Mouse (Mus musculus) inflammation-experienced regulatory T-cells, adult 16 weeks (primary cell): ENCODE results near the gene Pmpcb. TPM values are rescaled to one million over a fixed set of nuclear protein-coding genes. Genes with fewer than 3 reads are reported as not detected.

Experiments
- polyA plus RNA-seq: library from polyadenylated mRNA; unstranded; fragments of 100-300 nt; shearing (Covaris generic); gene quantifications from one replicate; pipeline ENCODE4 v1.2.1, GENCODE M21; 2017

Gene Pmpcb
- 60.6 TPM for polyA plus RNA-seq

DNA sequence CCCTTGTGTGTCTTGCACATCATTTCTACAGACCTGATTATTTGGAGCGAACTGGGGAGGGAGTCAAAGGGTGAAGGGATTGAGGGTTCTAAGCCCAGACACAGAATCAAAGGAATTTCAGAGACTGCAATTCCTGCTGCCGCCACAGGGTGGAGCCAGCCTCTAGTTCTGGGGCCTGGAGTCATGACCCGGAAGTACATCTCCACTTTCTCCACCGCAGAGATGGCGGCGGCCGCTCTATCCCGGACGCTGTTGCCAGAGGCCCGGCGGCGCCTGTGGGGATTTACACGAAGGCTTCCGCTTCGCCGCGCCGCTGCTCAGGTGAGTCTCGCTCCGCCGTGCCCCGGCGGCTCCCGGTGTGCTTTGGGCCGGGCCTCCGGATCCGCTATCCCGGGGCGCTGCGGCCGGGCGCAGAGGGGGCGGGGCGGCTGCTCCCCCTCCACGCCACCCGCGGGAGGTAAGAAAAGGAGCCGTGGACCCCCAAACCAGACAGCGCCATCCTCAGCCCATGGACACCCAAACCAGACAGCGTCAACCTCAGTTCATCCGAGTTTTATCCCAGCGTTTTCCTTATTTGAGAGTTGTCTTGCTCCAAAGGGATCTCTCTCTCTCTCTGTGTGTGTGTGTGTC is at the start of gene Pmpcb:
TSS of gene Pmpcb (plus strand) at position 186 of the 630 bp plus-strand sequence.

DNA sequence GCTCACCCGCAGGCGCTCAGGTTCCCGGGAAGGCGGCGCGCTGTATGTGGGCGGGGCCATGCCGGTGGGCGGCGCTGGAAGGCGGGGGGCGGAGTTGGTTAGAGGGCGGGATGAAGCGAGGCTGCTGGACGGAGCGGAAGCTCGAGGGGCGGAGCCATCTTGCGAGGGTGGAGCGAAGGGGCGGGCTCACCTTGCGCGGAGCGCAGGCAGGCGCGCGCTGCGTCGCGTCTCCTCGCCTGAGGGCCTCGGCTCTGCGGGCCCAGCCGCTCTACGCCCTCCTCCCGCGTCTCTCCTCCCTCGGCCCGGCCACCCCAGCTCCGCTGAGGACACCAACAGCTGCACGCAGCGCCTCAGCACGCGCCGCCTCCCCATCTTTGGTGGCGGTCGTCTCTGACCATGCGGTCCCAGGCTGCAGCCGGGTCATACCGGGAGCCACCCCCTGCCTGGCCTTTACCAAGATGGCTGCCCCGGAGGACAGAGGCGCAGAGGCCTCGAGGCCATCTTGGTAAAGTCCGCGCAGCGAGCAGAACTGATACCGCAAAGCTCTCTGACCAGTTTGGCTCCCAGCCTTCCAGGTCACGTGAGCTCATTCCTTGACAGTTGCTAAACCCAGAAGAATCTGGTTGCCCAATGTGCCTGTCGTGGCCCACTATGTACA is 35.5 kb upstream of the Pmpcb start, which contains the start of gene Napepld:
TSS of gene Napepld (minus strand) at position 46 of the 658 bp plus-strand sequence.

DNA sequence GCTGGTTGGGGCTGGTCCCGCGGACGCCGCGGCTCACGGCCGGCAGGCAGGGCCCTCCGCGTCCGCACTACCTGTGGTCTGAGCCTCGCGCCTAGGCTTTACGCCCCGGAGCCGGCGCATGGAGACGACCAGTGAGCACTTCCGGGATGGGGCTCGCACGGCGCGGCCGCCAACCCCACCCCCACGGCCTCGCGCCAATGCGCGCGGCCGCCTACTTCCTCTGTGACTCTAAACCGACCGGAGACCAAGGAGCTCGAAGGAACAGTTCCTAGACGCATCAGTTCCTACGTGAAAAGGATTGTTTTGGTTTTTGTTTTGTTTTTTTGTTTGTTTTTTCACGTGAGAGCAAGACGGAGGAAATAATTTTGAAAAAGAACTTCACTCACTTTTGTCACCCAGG is 48.1 kb downstream of the Pmpcb start, which contains the start of the genes Dnajc2 and Psmc2:
TSS of gene Dnajc2 (minus strand) at position 199 of the 400 bp plus-strand sequence.
TSS of gene Psmc2 (plus strand) at position 231 of the 400 bp plus-strand sequence.

Other genes starting within 250 kb of the Pmpcb start
- gene Lrrc17, start 193.6 kb upstream of the Pmpcb start, polyA plus RNA-seq: not detected
- gene Fbxl13, start 91.5 kb upstream of the Pmpcb start, polyA plus RNA-seq: not detected
- 33.2 TPM for gene Armc10, start 91.3 kb upstream of the Pmpcb start, polyA plus RNA-seq
- gene Napepld, start 35.7 kb upstream of the Pmpcb start, polyA plus RNA-seq: 3.0 TPM
- gene Dnajc2, start 48.1 kb downstream of the Pmpcb start, polyA plus RNA-seq: 50.5 TPM
- gene Psmc2, start 48.1 kb downstream of the Pmpcb start, polyA plus RNA-seq: 158 TPM
- not detected for gene Slc26a5, start 128.5 kb downstream of the Pmpcb start, polyA plus RNA-seq